Mouse (Mus musculus) midbrain, postnatal 0 days (tissue): ENCODE data around the gene Sdc4. TPM values are rescaled to one million over a fixed set of nuclear protein-coding genes. Genes with fewer than 3 reads are reported as not detected.

Source experiments
- ATAC-seq: fragments of 200-750 bp; cut with Nextera tagmentation; 2 replicates; pipeline ENCODE4 v1.8.0; 2017; ENCODE audit warnings: moderate number of reproducible peaks, mild to moderate bottlenecking, moderate TSS enrichment, moderate library complexity; ENCODE audit not compliant: low FRiP score
- DNase-seq: peaks from one replicate; pipeline ENCODE4 v3.0.0-alpha.2; 2015; ENCODE audit warnings: low spot score
- H3K27ac ChIP-seq: fragments of 300-500 bp; sonication (generic); 2 replicates; pipeline ENCODE4 v1.5.1; 2014; ENCODE audit warnings: low read depth, mild to moderate bottlenecking, low read length, mixed read lengths
- H3K27me3 ChIP-seq: fragments of 300-500 bp; sonication (generic); 2 replicates; pipeline ENCODE4 v1.6.1; 2014; ENCODE audit warnings: low read length, control low read depth, mixed read lengths; ENCODE audit not compliant: insufficient read depth
- H3K36me3 ChIP-seq: fragments of 300-500 bp; sonication (generic); 2 replicates; pipeline ENCODE4 v1.6.1; 2014; ENCODE audit warnings: low read length, control low read depth, mixed read lengths; ENCODE audit not compliant: insufficient read depth
- H3K4me1 ChIP-seq: fragments of 300-500 bp; sonication (generic); 2 replicates; pipeline ENCODE4 v1.6.1; 2014; ENCODE audit warnings: mild to moderate bottlenecking, control low read depth, antibody characterized with exemption, low read length, mixed read lengths; ENCODE audit not compliant: insufficient read depth
- H3K4me2 ChIP-seq: fragments of 300-500 bp; sonication (generic); 2 replicates; pipeline ENCODE4 v1.6.1; 2014; ENCODE audit warnings: low read depth, mild to moderate bottlenecking, low read length, mixed read lengths; ENCODE audit not compliant: poor library complexity, severe bottlenecking
- H3K4me3 ChIP-seq: fragments of 300-500 bp; sonication (generic); 2 replicates; pipeline ENCODE4 v1.5.1; 2014; ENCODE audit warnings: low read depth, mild to moderate bottlenecking, low read length, moderate library complexity
- H3K9ac ChIP-seq: fragments of 300-500 bp; sonication (generic); replicated peaks from 2 replicates; pipeline ENCODE4 v1.6.1; 2014; ENCODE audit warnings: mild to moderate bottlenecking, low read length, moderate library complexity, mixed read lengths; ENCODE audit not compliant: poor library complexity, severe bottlenecking
- H3K9me3 ChIP-seq: fragments of 300-500 bp; sonication (generic); 2 replicates; pipeline ENCODE4 v1.6.1; 2016; ENCODE audit warnings: low read length, control low read depth
- CTCF ChIP-seq: IDR thresholded peaks from 2 replicates; pipeline ENCODE4 v1.5.1; 2016; ENCODE audit warnings: antibody characterized with exemption, mild to moderate bottlenecking
- WGBS: fragments of 180-500 bp; shearing (Covaris S2); extraction: QIAGEN DNeasy Blood & Tissue Kit; methylation state at CpG from one replicate; pipeline ENCODE4 v1.1.7; 2014; 5-methylcytosine and 5-hydroxymethylcytosine counted together
- polyA plus RNA-seq: library from polyadenylated mRNA; unstranded; fragments of >200 nt; fragmentation: Nextera tagmentation; extraction: Ambion mirVana; gene quantifications from 2 replicates; pipeline ENCODE4 v1.2.1, GENCODE M21; 2015
- total RNA-seq: library from RNA; depleted of rRNA; stranded (reverse); fragments of >200 nt; gene quantifications from 2 replicates; pipeline ENCODE4 v1.2.3, GENCODE M21; 2014

The Sdc4 gene
- total and polyA plus RNA-seq, 2 experiments from 2014 or later, result 19.3 to 20.3 TPM

GRCm38 (mm10) chr2:164446086-164446469 lies 2.4 kb upstream of the Sdc4 start:
- ATAC-seq (no peak), DNase-seq (no peak)
- peaks cover 12% of the 10 kb centered on the region; the same call in 1 of the 2 replicates for H3K27me3 ChIP-seq
- no peak overlapping the region for H3K4me2 ChIP-seq
- no peak for TF ChIP-seq CTCF
- 84% methylated on average over 3 of the region's 3 CpGs for WGBS
- H3K27ac ChIP-seq, result no peak overlapping the region
- 0 out of 2 replicates have a peak, but pooled peaks cover 4% of the 10 kb centered on the region for H3K9me3 ChIP-seq
- peaks cover 6% of the 10 kb centered on the region; the same call in 1 of the 2 replicates for H3K4me1 ChIP-seq
- no peak overlapping the region for H3K9ac ChIP-seq
- no peaks in the 10 kb centered on the region for H3K36me3 ChIP-seq
- no peak overlapping the region for H3K4me3 ChIP-seq

GRCm38 (mm10) chr2:164445399-164446085 lies 1.9 kb upstream of the Sdc4 start:
- Histone ChIP-seq H3K4me3 (no peak overlapping the region), H3K9me3 (0 out of 2 replicates have a peak, but pooled peaks cover 4% of the 10 kb centered on the region), H3K4me2 (no peak overlapping the region), H3K9ac (no peak overlapping the region), H3K27ac (no peak overlapping the region), H3K36me3 (no peaks in the 10 kb centered on the region), H3K27me3 (peaks cover 12% of the 10 kb centered on the region; the same call in 1 of the 2 replicates), H3K4me1 (peaks cover 6% of the 10 kb centered on the region; the same call in 1 of the 2 replicates)
- TF ChIP-seq CTCF, result no peak
- WGBS, result 81% methylated on average over 3 of the region's 3 CpGs
- ATAC-seq (no peak), DNase-seq (no peak)

GRCm38 (mm10) chr2:164444701-164445100 lies 1.0 kb upstream of the Sdc4 start:
- H3K9ac ChIP-seq, result no peak overlapping the region
- no peak overlapping the region for H3K27ac ChIP-seq
- no peak for ATAC-seq
- TF ChIP-seq CTCF, result no peak
- H3K27me3 ChIP-seq, result peaks cover 14% of the 10 kb centered on the region; the same call in 1 of the 2 replicates
- H3K4me1 ChIP-seq, result peaks cover 6% of the 10 kb centered on the region; the same call in 1 of the 2 replicates
- 88% methylated on average over 2 of the region's 2 CpGs for WGBS
- H3K4me3 ChIP-seq, result no peak overlapping the region
- no peak for DNase-seq
- no peaks in the 10 kb centered on the region for H3K9me3 ChIP-seq
- no peak overlapping the region for H3K4me2 ChIP-seq
- no peaks in the 10 kb centered on the region for H3K36me3 ChIP-seq

GRCm38 (mm10) chr2:164443051-164443437 lies 643 bp downstream of the Sdc4 start:
- DNase-seq (peak; percentile 76), ATAC-seq (peak; percentile 88)
- Histone ChIP-seq H3K36me3 (no peaks in the 10 kb centered on the region), H3K9me3 (no peaks in the 10 kb centered on the region), H3K27me3 (peaks cover 14% of the 10 kb centered on the region; the same call in 1 of the 2 replicates), H3K9ac (peak overlapping the region; percentile 62), H3K4me3 (peak overlapping the region; percentile 46), H3K4me2 (peak overlapping the region; percentile 81), H3K27ac (no peak overlapping the region; the same call in 1 of the 2 replicates), H3K4me1 (peaks cover 6% of the 10 kb centered on the region; the same call in 1 of the 2 replicates)
- TF ChIP-seq CTCF, result peak; percentile 44
- WGBS, result 1% methylated on average over 26 of the region's 26 CpGs

- TF ChIP-seq CTCF, result no peak
- Histone ChIP-seq H3K27me3 (peaks cover 14% of the 10 kb centered on the region; the same call in 1 of the 2 replicates), H3K9ac (peak overlapping the region; percentile 62), H3K4me3 (peak overlapping the region; percentile 46), H3K4me2 (peak overlapping the region; percentile 81), H3K9me3 (no peaks in the 10 kb centered on the region), H3K4me1 (peaks cover 6% of the 10 kb centered on the region; the same call in 1 of the 2 replicates), H3K27ac (no peak overlapping the region; the same call in 1 of the 2 replicates), H3K36me3 (no peaks in the 10 kb centered on the region)
- 3% methylated on average over 29 of the region's 29 CpGs for WGBS
- ATAC-seq (peak; percentile 16; the same call in 1 of the 2 replicates), DNase-seq (no peak)
Measured at GRCm38 (mm10) chr2:164442315-164443050, 1.2 kb downstream of the Sdc4 start.
